Mouse (Mus musculus) ES-E14 (cell line): ENCODE results near the gene Tmigd3. TPM values are rescaled to one million over a fixed set of nuclear protein-coding genes. Genes with fewer than 3 reads are reported as not detected.

Experiments
- DNase-seq: peaks from one replicate; pipeline ENCODE4 v3.0.0-alpha.2; 2013; ENCODE audit warnings: low read depth, low spot score
- H3K27ac ChIP-seq: 2 replicates; pipeline ENCODE4 v1.5.1; 2012; ENCODE audit warnings: low read depth, mild to moderate bottlenecking, low read length, moderate library complexity, mixed read lengths; ENCODE audit not compliant: poor library complexity, insufficient read depth, severe bottlenecking
- H3K36me3 ChIP-seq: 2 replicates; pipeline ENCODE4 v1.6.1; 2012; ENCODE audit warnings: mild to moderate bottlenecking, low read length, moderate library complexity, mixed read lengths; ENCODE audit not compliant: control insufficient read depth, poor library complexity, insufficient read depth, severe bottlenecking
- H3K4me1 ChIP-seq, 2 experiments: fragments of 150-350 bp in 1 of 2; sonication (generic) in 1 of 2; 2 replicates each; pipeline ENCODE4 v1.6.1; 2012; ENCODE audit warnings: low read length in 2 of 2, mild to moderate bottlenecking in 1 of 2, mixed read lengths in 1 of 2; ENCODE audit not compliant: control insufficient read depth in 2 of 2, insufficient read depth in 2 of 2, poor library complexity in 1 of 2
- H3K4me3 ChIP-seq, 2 experiments: fragments of 150-350 bp in 1 of 2; sonication (generic) in 1 of 2; 2 replicates each; pipeline ENCODE4 v1.5.1; 2012; ENCODE audit warnings: low read length in 2 of 2, low read depth in 1 of 2, mild to moderate bottlenecking in 1 of 2, mixed read lengths in 1 of 2; ENCODE audit not compliant: insufficient read depth in 1 of 2, poor library complexity in 1 of 2, severe bottlenecking in 1 of 2
- H3K9ac ChIP-seq: 2 replicates; pipeline ENCODE4 v1.6.1; 2012; ENCODE audit warnings: low read depth, mild to moderate bottlenecking, low read length, mixed read lengths; ENCODE audit not compliant: poor library complexity, insufficient read depth, severe bottlenecking
- H3K9me3 ChIP-seq: fragments of 150-350 bp; sonication (generic); 2 replicates; pipeline ENCODE4 v1.6.1; 2012; ENCODE audit warnings: low read depth, mild to moderate bottlenecking, low read length; ENCODE audit not compliant: control insufficient read depth, insufficient read depth
- CHD2 ChIP-seq: IDR thresholded peaks from 2 replicates; pipeline ENCODE4 v1.6.1; 2014; ENCODE audit warnings: mild to moderate bottlenecking, low read depth, low read length, inconsistent platforms
- HCFC1 ChIP-seq: IDR thresholded peaks from 2 replicates; pipeline ENCODE4 v1.6.1; 2012; ENCODE audit warnings: low read length, inconsistent platforms, borderline replicate concordance; ENCODE audit not compliant: insufficient read depth
- MAFK ChIP-seq: IDR thresholded peaks from 2 replicates; pipeline ENCODE4 v1.6.1; 2014; ENCODE audit warnings: mild to moderate bottlenecking, low read depth, low read length, inconsistent platforms; ENCODE audit not compliant: insufficient read depth
- ZC3H11A ChIP-seq: IDR thresholded peaks from 2 replicates; pipeline ENCODE4 v1.6.1; 2012; ENCODE audit warnings: low read depth, mild to moderate bottlenecking, inconsistent platforms, low read length, borderline replicate concordance
- ZNF384 ChIP-seq: IDR thresholded peaks from 2 replicates; pipeline ENCODE4 v1.6.1; 2012; ENCODE audit warnings: low read depth, low read length, inconsistent platforms
- in situ Hi-C, 2 experiments: fragments of 600-800 bp; cut with MboI; formaldehyde crosslinking; loops; one replicate each; pipeline ENCODE4 v1.15.1; 2025; ENCODE audit warnings: low sequenced_read_pairs in 2 of 2, inconsistent platforms in 1 of 2; ENCODE audit not compliant: unreplicated experiment in 2 of 2
- total RNA-seq: library from RNA; depleted of rRNA; stranded (reverse); fragments of 300-350 nt; gene quantifications from 2 replicates; pipeline ENCODE4 v1.2.3, GENCODE M21; 2012; rRNA removed

The Tmigd3 gene
- total RNA-seq: not detected in 2 replicates

DNA sequence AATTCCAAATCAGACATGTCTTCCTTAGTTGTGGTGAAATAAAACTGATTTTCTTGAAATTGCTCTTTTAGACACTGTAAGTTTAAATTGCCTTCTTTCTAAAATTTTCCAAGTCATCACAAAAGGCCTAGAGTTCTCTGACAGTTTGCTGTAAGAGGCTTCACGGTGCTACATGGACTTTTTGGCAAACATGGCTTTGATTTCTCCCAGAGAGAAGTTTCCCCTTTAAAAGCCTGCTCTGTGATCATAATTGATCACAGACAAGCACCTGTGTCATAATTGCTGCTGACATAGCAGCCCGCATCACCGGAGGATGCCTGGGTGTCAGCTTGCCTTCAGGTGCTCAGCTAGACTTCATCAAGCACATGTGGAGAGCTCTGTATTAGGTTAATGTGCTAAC lies at the start of gene Tmigd3, which contains the start of gene Adora3:
Gene Tmigd3 (plus strand): TSS at position 346 of the 400 bp plus-strand sequence.
Gene Adora3 (plus strand): TSS at position 301 of the 400 bp plus-strand sequence.
- no peak within 1 kb of the TSS for H3K9ac ChIP-seq
- H3K27ac ChIP-seq: no peak within 1 kb of the TSS
- in situ Hi-C loops: no loop called here
- DNase-seq: no peak
- TF ChIP-seq MAFK (no peak), HCFC1 (no peak), CHD2 (no peak), ZNF384 (no peak), ZC3H11A (no peak)
- no peaks in the 10 kb centered on the region for H3K4me1 ChIP-seq
- H3K4me3 ChIP-seq: no peak within 1 kb of the TSS
- H3K9me3 ChIP-seq: no peaks in the 10 kb centered on the region
- H3K36me3 ChIP-seq: no peaks in the 10 kb centered on the region

DNA sequence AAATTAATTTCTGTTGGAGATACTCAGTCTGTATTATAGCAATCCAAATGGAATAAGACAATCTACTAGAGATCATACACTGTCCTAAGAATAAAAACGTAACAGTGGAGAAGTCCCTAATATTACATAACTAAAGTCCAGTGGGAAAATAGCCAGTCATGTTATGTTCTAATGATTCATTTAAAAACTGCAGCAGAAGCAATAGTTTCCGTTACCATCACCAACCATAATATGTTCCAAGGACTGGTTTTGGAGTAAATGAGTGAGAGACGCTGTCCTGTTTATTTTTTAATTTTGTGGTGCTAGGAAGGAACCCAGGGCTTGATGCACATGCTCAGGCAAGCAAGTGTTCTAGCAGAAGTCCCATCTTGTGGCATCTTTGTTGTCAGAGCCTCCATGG lies 49.2 kb upstream of the Tmigd3 start:
- H3K4me1 ChIP-seq: peaks cover 6 to 10% of the 10 kb centered on the region in 2 experiments; a peak in 3 of 4 replicates
- H3K4me3 ChIP-seq: no peak overlapping the region
- TF ChIP-seq HCFC1 (no peak), MAFK (no peak), ZNF384 (no peak), CHD2 (no peak), ZC3H11A (no peak)
- H3K9ac ChIP-seq: no peak overlapping the region
- no peaks in the 10 kb centered on the region for H3K36me3 ChIP-seq
- H3K9me3 ChIP-seq: no peaks in the 10 kb centered on the region
- H3K27ac ChIP-seq: no peak overlapping the region
- DNase-seq: no peak
- in situ Hi-C loops: no loop called here

DNA sequence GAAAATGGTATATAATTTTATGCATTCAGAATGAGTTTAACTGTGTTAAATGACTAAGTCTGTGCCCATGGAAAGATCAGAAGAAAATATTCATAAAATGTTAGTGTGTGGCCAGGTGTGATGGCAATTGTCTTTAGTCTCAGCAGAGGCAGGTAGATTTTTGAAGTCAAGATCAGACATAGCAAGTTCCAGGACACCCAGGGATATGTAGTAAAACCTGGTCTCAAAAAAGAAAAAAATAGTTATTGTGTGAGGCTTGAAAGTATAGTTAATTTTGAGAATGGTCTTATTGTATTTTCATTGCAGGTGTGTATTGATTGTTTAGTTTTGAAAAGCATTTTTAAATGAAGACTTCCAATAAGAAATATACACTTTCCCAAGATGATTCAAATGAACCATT lies 47.1 kb upstream of the Tmigd3 start:
- DNase-seq: no peak
- no peak overlapping the region for H3K27ac ChIP-seq
- H3K9ac ChIP-seq: no peak overlapping the region
- no peaks in the 10 kb centered on the region for H3K9me3 ChIP-seq
- no peaks in the 10 kb centered on the region for H3K36me3 ChIP-seq
- no peak overlapping the region for H3K4me3 ChIP-seq
- TF ChIP-seq ZNF384: no peak
- in situ Hi-C loops: no loop called here
- peaks cover 6 to 10% of the 10 kb centered on the region in 2 experiments; a peak in 3 of 4 replicates for H3K4me1 ChIP-seq

DNA sequence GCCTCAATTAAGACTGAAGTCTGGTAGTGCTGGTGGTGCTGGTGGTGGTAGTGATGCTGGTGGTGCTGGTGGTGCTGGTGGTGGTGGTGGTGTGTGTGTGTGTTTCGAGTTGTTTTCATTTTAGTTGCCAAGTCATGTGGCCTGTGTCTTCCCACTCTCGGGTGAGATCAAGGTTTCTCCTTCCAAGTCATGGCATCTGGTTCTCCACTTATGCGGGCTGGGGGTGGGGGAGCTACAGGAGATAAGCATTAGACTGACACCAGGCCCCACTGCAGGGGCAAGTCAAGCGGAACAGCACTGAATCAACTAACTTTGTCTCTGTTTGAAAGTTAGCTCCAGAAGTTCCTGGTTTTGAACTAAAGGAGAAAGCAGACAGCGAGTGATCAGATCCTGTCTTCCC lies 46.6 kb upstream of the Tmigd3 start:
- no peak overlapping the region for H3K9ac ChIP-seq
- in situ Hi-C loops: no loop called here
- no peaks in the 10 kb centered on the region for H3K36me3 ChIP-seq
- TF ChIP-seq MAFK (no peak), ZC3H11A (no peak), ZNF384 (no peak), CHD2 (no peak), HCFC1 (no peak)
- peaks cover 6 to 10% of the 10 kb centered on the region in 2 experiments; a peak in 3 of 4 replicates for H3K4me1 ChIP-seq
- no peak for DNase-seq
- no peaks in the 10 kb centered on the region for H3K9me3 ChIP-seq
- H3K4me3 ChIP-seq: no peak overlapping the region
- no peak overlapping the region for H3K27ac ChIP-seq

DNA sequence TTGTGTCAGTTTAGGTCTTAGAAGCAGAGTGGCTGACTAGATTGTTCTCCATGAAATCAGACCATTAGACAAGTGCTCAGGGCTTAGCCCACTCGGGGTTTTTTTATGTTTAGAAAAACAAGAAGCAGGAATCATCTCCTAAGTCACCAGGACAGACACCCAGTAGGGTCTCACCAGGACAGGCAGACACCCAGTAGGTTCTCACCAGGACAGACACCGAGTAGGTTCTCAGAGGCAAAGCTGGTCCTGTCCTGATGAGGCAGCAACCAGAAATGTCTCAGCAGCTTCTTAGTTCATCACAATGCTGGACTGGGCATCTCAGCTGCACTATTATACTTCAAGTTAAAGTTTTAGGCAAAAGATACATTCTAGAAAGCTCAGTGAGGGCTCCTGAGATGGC lies 46.0 kb upstream of the Tmigd3 start:
- H3K27ac ChIP-seq: no peak overlapping the region
- DNase-seq: no peak
- in situ Hi-C loops: no loop called here
- no peak overlapping the region for H3K9ac ChIP-seq
- no peaks in the 10 kb centered on the region for H3K9me3 ChIP-seq
- peaks cover 6 to 10% of the 10 kb centered on the region in 2 experiments; a peak in 3 of 4 replicates for H3K4me1 ChIP-seq
- no peaks in the 10 kb centered on the region for H3K36me3 ChIP-seq
- no peak overlapping the region for H3K4me3 ChIP-seq
- no peak for TF ChIP-seq HCFC1
- no peak for TF ChIP-seq ZC3H11A
- no peak for TF ChIP-seq MAFK
- TF ChIP-seq CHD2: no peak
- no peak for TF ChIP-seq ZNF384
